Mouse (Mus musculus): ENCODE results near the gene Il2rb.

DNA sequence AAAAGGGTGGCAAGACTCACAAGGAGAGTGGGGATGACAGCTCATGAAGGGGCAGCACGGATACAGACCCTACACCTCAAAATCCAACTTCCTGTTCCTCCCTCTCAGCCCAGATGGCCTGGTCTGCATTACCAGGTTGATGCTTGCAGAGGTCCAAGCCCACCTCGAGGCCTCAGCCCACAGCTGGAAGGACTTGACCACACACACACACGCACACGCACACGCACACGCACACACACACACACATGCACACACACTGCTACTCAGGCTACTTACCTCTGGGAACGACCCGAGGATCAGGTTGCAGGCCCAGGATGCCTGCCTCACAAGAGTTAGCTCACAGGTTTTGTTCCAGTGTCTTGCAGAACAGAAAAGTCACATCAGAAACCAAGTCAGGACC is 5.2 kb downstream of the Il2rb start:
- TF ChIP-seq HCFC1 (IDR thresholded peaks at IDR 0.05; ENCODE audit: borderline replicate concordance, insufficient read depth, low read length) (no peak), MAFK (IDR thresholded peaks at IDR 0.05; ENCODE audit: insufficient read depth, low read depth, low read length) (no peak), ZC3H11A (IDR thresholded peaks at IDR 0.05; ENCODE audit: borderline replicate concordance, low read depth, low read length) (no peak)

Measured in ES-E14 (cell line).